In genomic region chr14:16525137-16525924, GRCm38 (mm10) we compare ENCODE assay signal across 12 mouse cellular contexts.
"Had no signal": no experiment of that assay in that cellular context is flagged by ENCODE, and none has a peak within 500 bp of the region (broad histone marks: within the 10 kb centered on the region; RNA-seq: fewer than 3 reads in every experiment).

No protein-coding gene starts in this region.

- H3K27ac ChIP-seq: left cerebral cortex, adult 2 months; limb, embryonic 10.5 days; liver, embryonic 12.5 days; lung, embryonic 15.5 days; macrophage; midbrain, embryonic 15.5 days; neural tube, embryonic 13.5 days had no signal

- H3K9me3 ChIP-seq: limb, embryonic 10.5 days; liver, embryonic 12.5 days; lung, embryonic 15.5 days; midbrain, embryonic 15.5 days; neural tube, embryonic 13.5 days had no signal

- H3K4me3 ChIP-seq: left cerebral cortex, adult 2 months; limb, embryonic 10.5 days; liver, embryonic 12.5 days; lung, embryonic 15.5 days; megakaryocyte, embryonic 14.5 days; midbrain, embryonic 15.5 days; neural tube, embryonic 13.5 days had no signal

- H3K36me3 ChIP-seq: liver, embryonic 12.5 days; lung, embryonic 15.5 days; midbrain, embryonic 15.5 days; neural tube, embryonic 13.5 days had no signal

- DNase-seq: right cerebral cortex, adult 18-20 months; right cerebral cortex, postnatal 25 days; thymus, postnatal 36 days had no signal

- H3K4me1 ChIP-seq: liver, embryonic 12.5 days; lung, embryonic 15.5 days; megakaryocyte, embryonic 14.5 days; midbrain, embryonic 15.5 days had no signal

- H3K27me3 ChIP-seq: liver, embryonic 12.5 days; lung, embryonic 15.5 days; midbrain, embryonic 15.5 days; neural tube, embryonic 13.5 days had no signal

- ATAC-seq: liver, embryonic 12.5 days had no signal

- H3K4me2 ChIP-seq: liver, embryonic 12.5 days; lung, embryonic 15.5 days; midbrain, embryonic 11.5 days; midbrain, embryonic 15.5 days; neural tube, embryonic 13.5 days had no signal

- H3K9ac ChIP-seq: liver, embryonic 12.5 days; lung, embryonic 15.5 days; midbrain, embryonic 15.5 days; neural tube, embryonic 13.5 days had no signal
